ENCODE assay signal across 25 mouse cellular contexts in the genomic region with DNA sequence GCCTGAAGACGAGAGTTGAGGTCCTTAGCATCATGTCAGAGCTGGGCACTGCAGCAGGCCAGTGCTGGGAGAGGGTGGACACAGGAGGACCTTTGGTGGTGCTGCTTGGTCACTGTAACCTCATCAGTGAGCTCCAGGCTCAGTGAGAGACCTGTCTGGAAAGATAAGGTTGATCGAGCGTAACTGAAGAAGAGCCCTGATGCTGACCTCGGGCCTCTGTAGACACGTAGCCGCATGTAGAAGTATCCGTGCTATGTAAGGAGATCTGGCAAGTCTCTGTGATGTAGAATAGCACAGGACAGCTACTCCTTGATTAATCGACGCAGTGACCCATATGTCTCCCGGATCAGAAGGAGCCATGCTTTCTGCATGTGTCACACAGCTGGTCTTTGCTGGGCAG. TPM values are rescaled to one million over a fixed set of nuclear protein-coding genes. Genes with fewer than 3 reads are reported as not detected.
"Had no signal": no experiment of that assay in that cellular context is flagged by ENCODE, and none has a peak within 500 bp of the region (broad histone marks: within the 10 kb centered on the region; RNA-seq: fewer than 3 reads in every experiment).

No protein-coding gene starts in this region.

- H3K27me3 ChIP-seq: heart, embryonic 12.5 days; hindbrain, embryonic 12.5 days; intestine, embryonic 15.5 days; limb, embryonic 12.5 days; liver, embryonic 13.5 days; liver, embryonic 15.5 days had no signal

- ATAC-seq: forebrain, embryonic 16.5 days; hindbrain, embryonic 16.5 days; inflammation-experienced regulatory T-cells, adult 6 months; intestine, embryonic 15.5 days; intestine, postnatal 0 days; liver, postnatal 0 days had no signal

- DNase-seq: gastrocnemius, adult 2 months; gastrocnemius, postnatal 10 days; gastrocnemius, postnatal 25 days; heart, adult 2 months; heart, postnatal 10 days; heart, postnatal 4 days; kidney, postnatal 14 days; kidney, postnatal 36 days; liver; liver, embryonic 13.5 days; liver, postnatal 0 days had no signal

- H3K27ac ChIP-seq: gastrocnemius, adult 2 months; heart, adult 2 months; hindbrain, embryonic 10.5 days; hindbrain, embryonic 12.5 days; hindbrain, embryonic 14.5 days; intestine, embryonic 15.5 days; layer of hippocampus, adult 2 months; left cerebral cortex, adult 2 months; limb, embryonic 10.5 days; limb, embryonic 12.5 days; liver, embryonic 13.5 days; liver, embryonic 15.5 days had no signal

- H3K4me1 ChIP-seq: hindbrain, embryonic 10.5 days; hindbrain, embryonic 12.5 days; intestine, embryonic 15.5 days; limb, embryonic 10.5 days; limb, embryonic 12.5 days; liver, embryonic 13.5 days; liver, embryonic 15.5 days had no signal

- H3K36me3 ChIP-seq: heart, embryonic 12.5 days; hindbrain, embryonic 10.5 days; hindbrain, embryonic 12.5 days; intestine, embryonic 15.5 days; limb, embryonic 10.5 days; limb, embryonic 12.5 days; liver, embryonic 13.5 days; liver, embryonic 15.5 days had no signal

- H3K4me3 ChIP-seq: gastrocnemius, adult 2 months; heart, adult 2 months; heart, embryonic 12.5 days; hindbrain, embryonic 10.5 days; hindbrain, embryonic 12.5 days; intestine, embryonic 15.5 days; layer of hippocampus, adult 2 months; left cerebral cortex, adult 2 months; limb, embryonic 10.5 days; limb, embryonic 12.5 days; liver, embryonic 13.5 days; liver, embryonic 15.5 days had no signal

- H3K9me3 ChIP-seq: heart, embryonic 12.5 days; hindbrain, embryonic 10.5 days; hindbrain, embryonic 12.5 days; intestine, embryonic 15.5 days; limb, embryonic 10.5 days; limb, embryonic 12.5 days; liver, embryonic 13.5 days; liver, embryonic 15.5 days had no signal

- H3K4me2 ChIP-seq: heart, embryonic 12.5 days; hindbrain, embryonic 12.5 days; hindbrain, embryonic 14.5 days; intestine, embryonic 15.5 days; limb, embryonic 12.5 days; liver, embryonic 13.5 days; liver, embryonic 15.5 days had no signal

- H3K9ac ChIP-seq: heart, embryonic 12.5 days; hindbrain, embryonic 12.5 days; hindbrain, embryonic 14.5 days; intestine, embryonic 15.5 days; limb, embryonic 12.5 days; liver, embryonic 13.5 days; liver, embryonic 15.5 days; liver, postnatal 0 days had no signal

RNA-seq across cellular contexts. Expression of gene A930033H14Rik, which starts 19.2 kb away (rescaled TPM):
- polyA plus RNA-seq: inflammation-experienced regulatory T-cells, adult 6 months had no signal

RNA-seq across cellular contexts. Expression of gene Rhobtb1, which starts 42.5 kb away (rescaled TPM):
- polyA plus RNA-seq: inflammation-experienced regulatory T-cells, adult 6 months had no signal
